ENCODE assay signal across 30 mouse cellular contexts in the genomic region with DNA sequence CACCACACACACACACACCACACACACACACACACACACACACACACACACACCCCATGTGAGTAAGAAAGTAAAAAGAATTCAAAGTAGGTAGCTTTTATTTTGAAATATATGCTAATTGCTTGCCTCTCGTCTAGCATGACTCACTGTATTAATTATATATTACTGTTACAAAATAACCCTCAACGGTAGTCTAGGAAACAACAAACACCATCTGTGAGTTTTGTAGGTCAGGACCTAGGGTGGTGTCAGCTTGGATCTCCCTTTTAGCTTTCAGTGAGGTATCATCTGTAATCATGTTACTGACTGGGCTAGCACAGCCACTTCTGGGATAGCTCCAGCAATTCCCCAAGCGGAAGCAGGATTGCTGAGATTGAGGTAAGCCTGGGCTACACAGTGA. TPM values are rescaled to one million over a fixed set of nuclear protein-coding genes. Genes with fewer than 3 reads are reported as not detected.
DNase-seq lines count a peak whose midpoint lies in the region; ATAC-seq and TF ChIP-seq lines count a peak whose summit lies in the region.
"Had no signal": no experiment of that assay in that cellular context is flagged by ENCODE, and none has a peak within 500 bp of the region (broad histone marks: within the 10 kb centered on the region; RNA-seq: fewer than 3 reads in every experiment).

No protein-coding gene starts in this region.

- peaks cover 18% of the 10 kb centered on the region for H3K4me1 ChIP-seq in forebrain, embryonic 13.5 days
- peaks cover 40% of the 10 kb centered on the region for H3K4me1 ChIP-seq in forebrain, embryonic 10.5 days
- peaks cover 17% of the 10 kb centered on the region for H3K4me1 ChIP-seq in midbrain, embryonic 15.5 days
- H3K4me1 ChIP-seq in midbrain, postnatal 0 days (ENCODE audit: insufficient read depth, low read length) = 0 out of 2 replicates have a peak, but pooled peaks cover 3% of the 10 kb centered on the region
- peaks cover 15% of the 10 kb centered on the region for H3K4me1 ChIP-seq in forebrain, embryonic 16.5 days (replicated peaks; ENCODE audit: control insufficient read depth, insufficient read depth, low read length)
- H3K4me1 ChIP-seq in stomach, postnatal 0 days (replicated peaks; ENCODE audit: control insufficient read depth, insufficient read depth) = no peaks in the 10 kb centered on the region

- 58% methylated on average over 3 of the region's 3 CpGs for WGBS in forebrain, embryonic 13.5 days
- WGBS in forebrain, embryonic 10.5 days = 85% methylated on average over 3 of the region's 3 CpGs
- WGBS in midbrain, embryonic 15.5 days = 65% methylated on average over 3 of the region's 3 CpGs
- WGBS in midbrain, postnatal 0 days = 81% methylated on average over 3 of the region's 3 CpGs
- WGBS in forebrain, embryonic 16.5 days = 38% methylated on average over 3 of the region's 3 CpGs
- 53% methylated on average over 3 of the region's 3 CpGs for WGBS in stomach, postnatal 0 days

- H3K9ac ChIP-seq in forebrain, embryonic 13.5 days = no peak overlapping the region
- H3K9ac ChIP-seq in midbrain, embryonic 15.5 days = no peak overlapping the region
- no peak overlapping the region for H3K9ac ChIP-seq in midbrain, postnatal 0 days (replicated peaks; ENCODE audit: low read length, poor library complexity, severe bottlenecking)
- H3K9ac ChIP-seq in forebrain, embryonic 16.5 days (replicated peaks; ENCODE audit: low read depth, low read length) = no peak overlapping the region
- no peak overlapping the region for H3K9ac ChIP-seq in stomach, postnatal 0 days (ENCODE audit: low read length)
- H3K9ac ChIP-seq: heart, embryonic 12.5 days; neural tube, embryonic 15.5 days had no signal

- DNase-seq in forebrain, embryonic 10.5 days (ENCODE audit: extremely low spot score, low spot score) = no peak
- DNase-seq in midbrain, postnatal 0 days (ENCODE audit: low spot score) = no peak
- no peak for DNase-seq in stomach, postnatal 0 days (ENCODE audit: low spot score)
- no peak for DNase-seq in c-Kit-positive CD71-positive TER-119-positive erythroid progenitor cells, embryonic 14.5 days (ENCODE audit: low spot score)
- no peak for DNase-seq in cerebellum, adult 8-10 months
- DNase-seq: adrenal gland, adult 2 months; cerebellum, adult 11 months; cerebellum, postnatal 25 days; gastrocnemius, adult 2 months; gastrocnemius, postnatal 36 days; heart, adult 2 months; kidney, adult 18-20 months; kidney, postnatal 36 days; lung, postnatal 4 days; right cerebral cortex, postnatal 4 days had no signal

- TF ChIP-seq CTCF in midbrain, postnatal 0 days (IDR thresholded peaks at IDR 0.05) = no peak
- no peak for TF ChIP-seq CTCF in stomach, postnatal 0 days (IDR thresholded peaks at IDR 0.05; ENCODE audit: low read depth)

- no peak overlapping the region for H3K4me2 ChIP-seq in forebrain, embryonic 13.5 days
- H3K4me2 ChIP-seq in midbrain, embryonic 15.5 days = no peak overlapping the region
- no peak overlapping the region for H3K4me2 ChIP-seq in midbrain, postnatal 0 days (ENCODE audit: low read depth, low read length, poor library complexity, severe bottlenecking)
- no peak overlapping the region for H3K4me2 ChIP-seq in forebrain, embryonic 16.5 days (ENCODE audit: low read length)
- H3K4me2 ChIP-seq in stomach, postnatal 0 days (replicated peaks; ENCODE audit: low read depth) = no peak overlapping the region
- H3K4me2 ChIP-seq: liver, embryonic 11.5 days had no signal

- H3K9me3 ChIP-seq in forebrain, embryonic 13.5 days (replicated peaks) = no peaks in the 10 kb centered on the region
- no peaks in the 10 kb centered on the region for H3K9me3 ChIP-seq in forebrain, embryonic 10.5 days
- no peaks in the 10 kb centered on the region for H3K9me3 ChIP-seq in midbrain, embryonic 15.5 days
- H3K9me3 ChIP-seq in midbrain, postnatal 0 days (ENCODE audit: low read length) = no peaks in the 10 kb centered on the region
- H3K9me3 ChIP-seq in forebrain, embryonic 16.5 days (ENCODE audit: control insufficient read depth, low read length) = no peaks in the 10 kb centered on the region
- no peaks in the 10 kb centered on the region for H3K9me3 ChIP-seq in stomach, postnatal 0 days (ENCODE audit: control insufficient read depth, low read length)
- H3K9me3 ChIP-seq: embryonic facial prominence, embryonic 10.5 days; embryonic facial prominence, embryonic 15.5 days; heart, embryonic 12.5 days; limb, embryonic 13.5 days; megakaryocyte, embryonic 14.5 days; midbrain, embryonic 12.5 days; neural tube, embryonic 15.5 days had no signal

- TF ChIP-seq EP300 in stomach, postnatal 0 days (optimal IDR thresholded peaks at IDR 0.05) = no peak

- H3K27ac ChIP-seq in forebrain, embryonic 13.5 days = no peak overlapping the region
- no peak overlapping the region for H3K27ac ChIP-seq in forebrain, embryonic 10.5 days
- no peak overlapping the region for H3K27ac ChIP-seq in midbrain, embryonic 15.5 days
- no peak overlapping the region for H3K27ac ChIP-seq in midbrain, postnatal 0 days (ENCODE audit: low read depth, low read length)
- no peak overlapping the region for H3K27ac ChIP-seq in forebrain, embryonic 16.5 days (ENCODE audit: low read length)
- no peak overlapping the region for H3K27ac ChIP-seq in stomach, postnatal 0 days (replicated peaks)
- H3K27ac ChIP-seq: embryonic facial prominence, embryonic 15.5 days; gastrocnemius, adult 2 months; heart, adult 2 months; hindbrain, embryonic 14.5 days; left cerebral cortex, adult 2 months; limb, embryonic 13.5 days; midbrain, embryonic 12.5 days; neural tube, embryonic 15.5 days had no signal

- no peaks in the 10 kb centered on the region for H3K36me3 ChIP-seq in forebrain, embryonic 13.5 days (ENCODE audit: poor library complexity, severe bottlenecking)
- H3K36me3 ChIP-seq in forebrain, embryonic 10.5 days (replicated peaks) = no peaks in the 10 kb centered on the region
- H3K36me3 ChIP-seq in midbrain, embryonic 15.5 days (replicated peaks) = no peaks in the 10 kb centered on the region
- no peaks in the 10 kb centered on the region for H3K36me3 ChIP-seq in midbrain, postnatal 0 days (ENCODE audit: insufficient read depth, low read length)
- no peaks in the 10 kb centered on the region for H3K36me3 ChIP-seq in forebrain, embryonic 16.5 days (ENCODE audit: control insufficient read depth, insufficient read depth)
- no peaks in the 10 kb centered on the region for H3K36me3 ChIP-seq in stomach, postnatal 0 days (ENCODE audit: control insufficient read depth, insufficient read depth, low read length)
- H3K36me3 ChIP-seq: embryonic facial prominence, embryonic 10.5 days; embryonic facial prominence, embryonic 15.5 days; heart, embryonic 12.5 days; limb, embryonic 13.5 days; midbrain, embryonic 12.5 days; neural tube, embryonic 15.5 days had no signal

- H3K4me3 ChIP-seq in forebrain, embryonic 13.5 days = no peak overlapping the region
- H3K4me3 ChIP-seq in forebrain, embryonic 10.5 days = no peak overlapping the region
- no peak overlapping the region for H3K4me3 ChIP-seq in midbrain, embryonic 15.5 days
- no peak overlapping the region for H3K4me3 ChIP-seq in midbrain, postnatal 0 days (ENCODE audit: low read depth, low read length)
- H3K4me3 ChIP-seq in forebrain, embryonic 16.5 days (replicated peaks; ENCODE audit: low read length) = no peak overlapping the region
- H3K4me3 ChIP-seq in stomach, postnatal 0 days (ENCODE audit: low read depth, low read length) = no peak overlapping the region
- H3K4me3 ChIP-seq: embryonic facial prominence, embryonic 15.5 days; gastrocnemius, adult 2 months; heart, adult 2 months; heart, embryonic 12.5 days; layer of hippocampus, adult 2 months; left cerebral cortex, adult 2 months; megakaryocyte, embryonic 14.5 days; neural tube, embryonic 15.5 days had no signal

- 0 out of 2 replicates have a peak, but pooled peaks have one; percentile 34 for ATAC-seq in forebrain, embryonic 13.5 days
- ATAC-seq in midbrain, embryonic 15.5 days (replicated peaks) = 0 out of 2 replicates have a peak, but pooled peaks have one; percentile 21
- ATAC-seq in midbrain, postnatal 0 days (ENCODE audit: low FRiP score) = no peak
- peak; percentile 14; the same call in 1 of the 2 replicates for ATAC-seq in forebrain, embryonic 16.5 days
- peak; percentile 13; the same call in 1 of the 2 replicates for ATAC-seq in stomach, postnatal 0 days (ENCODE audit: low FRiP score, low TSS enrichment)
- ATAC-seq: activated CD4-positive, CD25-positive, alpha-beta regulatory T cell, adult 4 months had no signal

- no peaks in the 10 kb centered on the region for H3K27me3 ChIP-seq in forebrain, embryonic 13.5 days
- 0 out of 2 replicates have a peak, but pooled peaks cover 10% of the 10 kb centered on the region for H3K27me3 ChIP-seq in forebrain, embryonic 10.5 days (ENCODE audit: poor library complexity, severe bottlenecking)
- no peaks in the 10 kb centered on the region for H3K27me3 ChIP-seq in midbrain, embryonic 15.5 days (replicated peaks)
- H3K27me3 ChIP-seq in midbrain, postnatal 0 days (ENCODE audit: insufficient read depth, low read length) = no peaks in the 10 kb centered on the region
- H3K27me3 ChIP-seq in forebrain, embryonic 16.5 days (replicated peaks; ENCODE audit: control insufficient read depth, insufficient read depth, low read length) = no peaks in the 10 kb centered on the region
- H3K27me3 ChIP-seq in stomach, postnatal 0 days (ENCODE audit: control insufficient read depth, insufficient read depth, low read length) = no peaks in the 10 kb centered on the region
- H3K27me3 ChIP-seq: embryonic facial prominence, embryonic 15.5 days; heart, embryonic 12.5 days; limb, embryonic 13.5 days; midbrain, embryonic 12.5 days; neural tube, embryonic 15.5 days had no signal

RNA-seq across cellular contexts. Expression of a gene that starts 32.4 kb away (rescaled TPM):
- 977 and 1,124 TPM in 2 replicates for polyA plus RNA-seq in forebrain, embryonic 13.5 days (2015; fragmentation: Nextera tagmentation; extraction: Ambion mirVana)
- 885 and 915 TPM in 2 replicates for polyA plus RNA-seq in forebrain, embryonic 10.5 days (2016; fragmentation: Nextera tagmentation; extraction: Ambion mirVana)
- polyA plus RNA-seq in midbrain, embryonic 15.5 days (2015; fragmentation: Nextera tagmentation; extraction: Ambion mirVana) = 613 and 619 TPM in 2 replicates
- 555 and 595 TPM in 2 replicates for total RNA-seq in midbrain, postnatal 0 days (2014; rRNA removed)
- polyA plus RNA-seq in midbrain, postnatal 0 days (2015; fragmentation: Nextera tagmentation; extraction: Ambion mirVana) = 612 and 651 TPM in 2 replicates
- 740 and 764 TPM in 2 replicates for polyA plus RNA-seq in forebrain, embryonic 16.5 days (2015; fragmentation: Nextera tagmentation; extraction: Ambion mirVana)
- 1,101 and 1,127 TPM in 2 replicates for polyA plus RNA-seq in stomach, postnatal 0 days (2015; fragmentation: Nextera tagmentation; extraction: Ambion mirVana)
